Mouse (Mus musculus) heart, embryonic 14.5 days (tissue): ENCODE measurements around the gene Sbsn. TPM values are rescaled to one million over a fixed set of nuclear protein-coding genes. Genes with fewer than 3 reads are reported as not detected.

ENCODE experiments used
- ATAC-seq: fragments of 200-750 bp; cut with Nextera tagmentation; 2 replicates; pipeline ENCODE4 v1.8.0; 2017; ENCODE audit warnings: low read depth, moderate TSS enrichment; ENCODE audit not compliant: insufficient number of reproducible peaks, insufficient read depth, low FRiP score
- H3K27ac ChIP-seq, 2 experiments: fragments of 200-500 bp in 1 of 2; fragments of 300-500 bp in 1 of 2; sonication (generic) in 1 of 2; replicated peaks in 1 of 2; 2 replicates each; pipeline ENCODE4 v1.5.1; 2012 to 2014; ENCODE audit warnings: low read depth in 2 of 2, low read length in 2 of 2, control low read depth in 1 of 2, mild to moderate bottlenecking in 1 of 2, mixed read lengths in 1 of 2; ENCODE audit not compliant: control insufficient read depth in 1 of 2, insufficient read depth in 1 of 2
- H3K27me3 ChIP-seq: fragments of 300-500 bp; sonication (generic); 2 replicates; pipeline ENCODE4 v1.6.1; 2014; ENCODE audit warnings: mild to moderate bottlenecking, low read length, control low read depth; ENCODE audit not compliant: control insufficient read depth, insufficient read depth
- H3K36me3 ChIP-seq: fragments of 300-500 bp; sonication (generic); 2 replicates; pipeline ENCODE4 v1.6.1; 2014; ENCODE audit warnings: mild to moderate bottlenecking, control low read depth, low read length, mixed read lengths; ENCODE audit not compliant: control insufficient read depth, insufficient read depth
- H3K4me1 ChIP-seq, 2 experiments: fragments of 200-500 bp in 1 of 2; fragments of 300-500 bp in 1 of 2; sonication (generic) in 1 of 2; 2 replicates each; pipeline ENCODE4 v1.6.1; 2012 to 2014; ENCODE audit warnings: low read length in 2 of 2, control low read depth in 1 of 2, mixed read lengths in 1 of 2; ENCODE audit not compliant: control insufficient read depth in 2 of 2, insufficient read depth in 2 of 2
- H3K4me2 ChIP-seq: fragments of 300-500 bp; sonication (generic); 2 replicates; pipeline ENCODE4 v1.6.1; 2014; ENCODE audit warnings: mild to moderate bottlenecking, low read length
- H3K4me3 ChIP-seq, 2 experiments: fragments of 200-500 bp in 1 of 2; fragments of 300-500 bp in 1 of 2; sonication (generic) in 1 of 2; 2 replicates each; pipeline ENCODE4 v1.5.1; 2012 to 2014; ENCODE audit warnings: low read length in 2 of 2, mild to moderate bottlenecking in 2 of 2, control low read depth in 1 of 2, low read depth in 1 of 2, moderate library complexity in 1 of 2; ENCODE audit not compliant: control insufficient read depth in 1 of 2, insufficient read depth in 1 of 2
- H3K9ac ChIP-seq: fragments of 300-500 bp; sonication (generic); 2 replicates; pipeline ENCODE4 v1.6.1; 2014; ENCODE audit warnings: mild to moderate bottlenecking, low read length
- H3K9me3 ChIP-seq: fragments of 300-500 bp; sonication (generic); 2 replicates; pipeline ENCODE4 v1.6.1; 2016; ENCODE audit warnings: low read length, control low read depth; ENCODE audit not compliant: control insufficient read depth
- WGBS: fragments of 180-500 bp; shearing (Covaris S2); extraction: QIAGEN DNeasy Blood & Tissue Kit; methylation state at CpG from one replicate; pipeline ENCODE4 v1.1.7; 2014; 5-methylcytosine and 5-hydroxymethylcytosine counted together
- polyA plus RNA-seq: library from polyadenylated mRNA; unstranded; fragments of >200 nt; fragmentation: Nextera tagmentation; extraction: Ambion mirVana; gene quantifications from 2 replicates; pipeline ENCODE4 v1.2.1, GENCODE M21; 2014

The Sbsn gene
- 0.57 and 0.84 TPM in 2 replicates for polyA plus RNA-seq

- no peaks in the 10 kb centered on the region for H3K27me3 ChIP-seq
- no peaks in the 10 kb centered on the region for H3K4me1 ChIP-seq
- peaks cover 10% of the 10 kb centered on the region; the same call in 1 of the 2 replicates for H3K9me3 ChIP-seq
- H3K4me2 ChIP-seq, result no peak within 1 kb of the TSS
- 32% methylated on average over 5 of the region's 5 CpGs for WGBS
- H3K27ac ChIP-seq, result no peak within 1 kb of the TSS
- ATAC-seq, result no peak
- no peak within 1 kb of the TSS for H3K9ac ChIP-seq
- no peaks in the 10 kb centered on the region for H3K36me3 ChIP-seq
- H3K4me3 ChIP-seq, result no peak within 1 kb of the TSS
Measured at GRCm38 (mm10) chr7:30751086-30751669, at the start of gene Sbsn. Gene Sbsn (plus strand): TSS chr7:30751471.

- no peak overlapping the region for H3K4me3 ChIP-seq
- 0 out of 2 replicates have a peak overlapping the region, but pooled peaks have one; percentile 50 for H3K9ac ChIP-seq
- WGBS, result 16% methylated on average over 8 of the region's 8 CpGs
- peak; percentile 73 for ATAC-seq
- H3K4me2 ChIP-seq, result peak overlapping the region; percentile 37; the same call in 1 of the 2 replicates
- H3K27ac ChIP-seq, result peak overlapping the region; percentile 80 to 87
- H3K4me1 ChIP-seq, result peaks cover 9 to 17% of the 10 kb centered on the region in 2 experiments
- H3K27me3 ChIP-seq, result no peaks in the 10 kb centered on the region
- H3K9me3 ChIP-seq, result no peaks in the 10 kb centered on the region
- H3K36me3 ChIP-seq, result no peaks in the 10 kb centered on the region
Measured at GRCm38 (mm10) chr7:30706214-30706882, 44.9 kb upstream of the Sbsn start.

- H3K4me3 ChIP-seq, result no peak overlapping the region
- H3K9ac ChIP-seq, result no peak overlapping the region
- WGBS, result 59% methylated on average over 1 of the region's 1 CpGs
- peaks cover 9 to 17% of the 10 kb centered on the region in 2 experiments for H3K4me1 ChIP-seq
- no peaks in the 10 kb centered on the region for H3K27me3 ChIP-seq
- peak overlapping the region in 1 of 2 experiments; percentile 87; a peak in 2 of 4 replicates for H3K27ac ChIP-seq
- no peak for ATAC-seq
- no peak overlapping the region for H3K4me2 ChIP-seq
- no peaks in the 10 kb centered on the region for H3K36me3 ChIP-seq
- no peaks in the 10 kb centered on the region for H3K9me3 ChIP-seq
Measured at GRCm38 (mm10) chr7:30707441-30707840, 43.8 kb upstream of the Sbsn start.

GRCm38 (mm10) chr7:30711942-30712341, 39.3 kb upstream of the Sbsn start, which contains the start of gene Atp4a:
Gene Atp4a (plus strand): TSS chr7:30712209.
- WGBS, result 60% methylated on average over 3 of the region's 3 CpGs
- H3K36me3 ChIP-seq, result no peaks in the 10 kb centered on the region
- peaks cover 19% of the 10 kb centered on the region for H3K27me3 ChIP-seq

GRCm38 (mm10) chr7:30717006-30717715, 34.1 kb upstream of the Sbsn start:
- H3K9me3 ChIP-seq, result no peaks in the 10 kb centered on the region
- H3K9ac ChIP-seq, result 0 out of 2 replicates have a peak overlapping the region, but pooled peaks have one; percentile 16
- no peak overlapping the region for H3K27ac ChIP-seq
- peak overlapping the region; percentile 69 for H3K4me2 ChIP-seq
- peaks cover 30% of the 10 kb centered on the region for H3K27me3 ChIP-seq
- ATAC-seq, result peak; percentile 84
- H3K4me3 ChIP-seq, result peak overlapping the region; percentile 32 to 35
- H3K36me3 ChIP-seq, result no peaks in the 10 kb centered on the region
- H3K4me1 ChIP-seq, result peaks cover 6 to 12% of the 10 kb centered on the region in 2 experiments; a peak in 3 of 4 replicates
- WGBS, result 3% methylated on average over 43 of the region's 43 CpGs

More at GRCm38 (mm10) chr7:30711942-30712341, 39.3 kb upstream of the Sbsn start, which contains the start of gene Atp4a:
- Histone ChIP-seq H3K4me1 (peaks cover 3 to 9% of the 10 kb centered on the region in 2 experiments), H3K9me3 (no peaks in the 10 kb centered on the region), H3K27ac (no peak within 1 kb of the TSS), H3K9ac (no peak within 1 kb of the TSS), H3K4me2 (no peak within 1 kb of the TSS), H3K4me3 (no peak within 1 kb of the TSS)
- no peak for ATAC-seq

GRCm38 (mm10) chr7:30717716-30718046, 33.6 kb upstream of the Sbsn start:
- peaks cover 30% of the 10 kb centered on the region for H3K27me3 ChIP-seq
- no peak overlapping the region for H3K27ac ChIP-seq
- peak overlapping the region; percentile 32 to 35 for H3K4me3 ChIP-seq
- no peak overlapping the region for H3K9ac ChIP-seq
- H3K36me3 ChIP-seq, result no peaks in the 10 kb centered on the region
- peak; percentile 13; the same call in 1 of the 2 replicates for ATAC-seq
- WGBS, result 12% methylated on average over 14 of the region's 14 CpGs
- H3K4me1 ChIP-seq, result peaks cover 6 to 12% of the 10 kb centered on the region in 2 experiments; a peak in 3 of 4 replicates
- peak overlapping the region; percentile 69 for H3K4me2 ChIP-seq
- no peaks in the 10 kb centered on the region for H3K9me3 ChIP-seq

GRCm38 (mm10) chr7:30719669-30720068, 31.6 kb upstream of the Sbsn start:
- Histone ChIP-seq H3K27me3 (peaks cover 30% of the 10 kb centered on the region), H3K9ac (no peak overlapping the region)
- ATAC-seq, result no peak

More at GRCm38 (mm10) chr7:30719669-30720068, 31.6 kb upstream of the Sbsn start:
- H3K36me3 ChIP-seq, result no peaks in the 10 kb centered on the region
- H3K27ac ChIP-seq, result no peak overlapping the region
- H3K4me1 ChIP-seq, result peaks cover 6 to 12% of the 10 kb centered on the region in 2 experiments; a peak in 3 of 4 replicates
- WGBS, result 90% methylated on average over 5 of the region's 5 CpGs
- no peak overlapping the region for H3K4me2 ChIP-seq
- no peaks in the 10 kb centered on the region for H3K9me3 ChIP-seq
- H3K4me3 ChIP-seq, result no peak overlapping the region
